Mouse (Mus musculus): ENCODE measurements around the gene Psd.

DNA sequence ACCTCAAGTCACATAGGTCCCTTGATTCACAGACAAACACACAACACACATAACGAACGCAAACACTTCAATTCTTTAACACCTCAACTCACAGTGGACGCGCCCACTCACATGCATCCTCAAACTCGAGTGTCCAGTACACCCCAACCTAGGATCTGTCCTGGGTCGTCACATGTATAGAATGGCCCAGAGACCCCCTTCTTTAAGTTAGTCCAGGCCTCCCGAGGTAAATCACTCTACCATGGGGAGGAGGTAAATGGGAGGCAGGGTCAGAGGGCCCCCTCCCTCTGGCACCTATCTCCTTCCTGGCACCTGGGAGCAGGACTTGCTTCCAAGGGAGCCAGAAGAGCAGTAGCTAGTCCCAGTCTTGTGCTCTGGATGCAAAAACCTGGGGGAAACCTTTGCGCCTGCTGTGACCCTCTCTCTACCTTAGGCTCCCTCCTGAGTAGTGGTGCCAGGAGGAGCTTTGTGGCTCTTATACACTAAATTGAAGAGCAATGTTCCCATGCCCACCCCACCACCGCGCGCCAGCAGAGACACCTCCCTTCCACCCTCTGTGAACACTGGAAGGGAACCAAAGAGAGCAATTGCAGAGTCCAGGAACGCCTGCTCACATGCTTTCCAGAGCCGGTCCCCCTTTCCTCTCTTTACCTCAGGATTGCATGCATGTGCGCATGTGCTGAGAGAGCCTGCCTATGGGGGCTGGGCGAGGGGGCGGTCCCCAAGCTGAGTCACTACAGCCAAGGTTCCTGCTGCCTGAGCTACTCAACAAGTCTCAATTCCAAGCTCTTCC lies 8.2 kb downstream of the Psd start:
- no peak for TF ChIP-seq CTCF (IDR thresholded peaks at IDR 0.05; ENCODE audit: extremely low read depth, insufficient read length, insufficient replicate concordance, low read depth, low read length)
- TF ChIP-seq POLR2A (IDR thresholded peaks at IDR 0.05; ENCODE audit: low read depth, low read length) = no peak
